Mouse (Mus musculus): ENCODE data around the gene Camta1. TPM values are rescaled to one million over a fixed set of nuclear protein-coding genes. Genes with fewer than 3 reads are reported as not detected.

The Camta1 gene
- total RNA-seq, 2 experiments from 2014 or later: 194 to 203 TPM

DNA sequence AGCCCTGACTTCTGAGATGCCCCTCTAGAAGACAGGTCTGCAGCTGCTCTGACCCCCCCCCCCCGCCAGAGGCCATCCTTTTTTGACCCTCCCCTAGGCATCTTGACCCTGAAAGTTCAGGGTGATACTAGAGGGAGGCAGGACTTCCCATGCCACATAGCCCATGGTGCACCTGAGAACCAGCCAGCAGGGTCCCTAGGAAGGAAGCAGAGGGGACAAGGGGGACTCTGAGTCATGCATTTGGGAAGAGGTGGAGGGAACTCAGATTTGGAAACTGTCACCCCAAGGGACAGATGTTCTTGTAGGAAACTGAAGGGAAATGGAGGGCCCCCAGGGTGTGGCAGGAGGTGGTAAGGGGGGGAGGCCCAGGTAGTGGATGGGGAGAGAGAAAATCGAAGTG, 723.1 kb downstream of the Camta1 start:
- intact Hi-C loops (cut with DNase I): loop anchor here (5.0 kb wide), 1 partner anchor 36 kb away; no protein-coding TSS in a partner anchor
- no peak for DNase-seq (ENCODE audit: low spot score in 2 of 2)

DNA sequence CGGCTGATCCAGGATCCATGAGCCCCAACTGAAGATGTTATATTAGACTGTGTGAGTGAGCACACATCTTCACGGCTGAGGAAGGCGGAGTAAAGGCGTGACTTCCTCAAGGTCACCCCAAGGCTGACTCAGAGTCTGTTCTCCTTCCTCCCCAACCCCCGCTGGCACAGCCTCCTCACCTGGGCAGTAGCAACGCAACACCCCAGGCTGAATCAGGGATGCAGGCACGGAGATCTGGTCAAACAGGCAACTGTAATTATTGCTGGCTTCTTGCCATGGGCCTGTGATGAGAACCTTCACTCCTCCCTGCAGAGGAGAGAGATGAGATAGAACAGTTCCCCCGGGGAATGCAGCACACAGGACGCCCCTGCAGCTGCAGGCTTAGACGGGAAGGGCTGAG, 723.5 kb downstream of the Camta1 start:
- DNase-seq (ENCODE audit: low spot score in 2 of 2): peak; percentile 17 to 38
- intact Hi-C loops (cut with DNase I): loop anchor here (5.0 kb wide), 1 partner anchor 36 kb away; no protein-coding TSS in a partner anchor

DNA sequence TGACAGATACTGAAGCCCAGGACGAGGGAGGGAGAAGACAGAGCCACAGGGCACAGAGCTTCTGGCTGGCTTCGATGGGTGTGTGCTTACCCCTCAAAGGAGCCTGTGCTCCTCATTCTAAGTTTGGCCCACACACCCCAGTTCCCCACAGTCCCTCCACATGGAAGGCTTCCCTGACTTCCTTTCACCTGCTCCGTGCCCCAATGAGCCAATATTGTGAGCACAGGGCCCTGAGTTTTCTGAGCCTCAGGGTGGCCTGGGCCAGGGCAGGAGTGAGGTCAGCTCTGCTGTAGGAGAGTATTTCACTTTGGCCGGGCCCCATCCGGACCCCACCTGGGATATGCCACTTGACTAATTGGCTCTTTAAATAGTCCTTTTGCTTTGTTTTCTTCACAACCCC, 724.0 kb downstream of the Camta1 start:
- DNase-seq (ENCODE audit: low spot score in 2 of 2): no peak
- intact Hi-C loops (cut with DNase I): loop anchor here (5.0 kb wide), 1 partner anchor 35 kb away; no protein-coding TSS in a partner anchor

DNA sequence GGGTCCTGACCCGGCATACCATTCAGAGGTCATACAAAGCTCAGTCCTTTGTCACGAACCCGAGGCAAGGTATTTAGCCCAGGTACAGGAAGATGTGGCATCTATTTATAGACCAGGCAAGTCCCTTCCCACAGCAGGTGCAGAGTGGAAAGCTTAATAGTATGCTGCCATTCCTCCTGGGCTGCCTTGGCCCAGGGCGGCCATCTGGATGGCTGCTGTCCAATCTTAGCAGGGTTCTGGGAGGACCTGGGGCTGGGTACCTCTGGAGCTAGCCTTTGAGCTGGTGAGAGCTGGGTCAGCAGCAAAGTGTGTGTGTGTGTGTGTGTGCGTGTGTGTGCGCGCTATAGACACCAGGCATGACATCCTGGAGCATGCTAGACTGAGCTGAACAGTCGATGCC, 726.2 kb downstream of the Camta1 start:
- intact Hi-C loops (cut with DNase I): loop anchor here (5.0 kb wide), 1 partner anchor 33 kb away; no protein-coding TSS in a partner anchor
- no peak for DNase-seq (ENCODE audit: low spot score in 2 of 2)

DNA sequence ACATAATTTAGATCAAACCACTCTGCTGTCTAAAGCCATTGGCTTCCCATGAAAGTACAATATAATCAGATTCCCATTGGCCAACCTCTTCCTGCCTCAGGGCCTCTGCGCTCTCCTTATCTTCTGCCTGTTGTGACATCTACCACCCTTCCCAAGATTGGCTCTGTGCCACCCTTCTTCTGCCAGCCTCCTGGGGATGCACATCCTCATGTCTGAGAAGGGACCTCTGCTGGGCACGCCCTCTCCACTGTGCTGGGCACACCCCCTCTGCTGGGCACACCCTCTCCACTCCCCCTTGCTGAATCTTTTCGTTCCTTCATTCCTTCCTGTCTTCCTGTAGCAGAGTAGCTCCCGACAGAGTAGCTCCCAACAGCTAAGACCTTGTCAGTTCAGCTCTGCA, 727.9 kb downstream of the Camta1 start:
- intact Hi-C loops (cut with DNase I): no loop called here

DNA sequence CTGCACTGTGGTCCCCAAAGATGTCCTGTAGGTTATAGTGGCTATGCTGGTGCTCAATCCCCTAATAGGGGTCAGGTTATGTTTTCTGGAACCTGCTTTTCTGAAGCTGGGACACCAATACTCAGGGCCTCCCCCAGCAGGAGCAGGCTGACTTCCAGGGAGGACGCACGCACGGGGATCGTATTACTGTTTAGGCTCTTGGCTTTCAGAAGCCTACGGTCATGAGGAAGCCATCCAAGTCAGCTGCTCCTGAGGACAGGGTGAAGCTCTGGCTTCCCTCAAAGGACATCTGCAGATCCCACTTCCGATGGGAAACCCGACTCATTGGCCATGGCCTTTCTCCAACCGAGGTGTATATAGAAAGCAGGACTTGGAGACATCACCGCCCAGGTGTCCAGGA, 729.2 kb downstream of the Camta1 start:
- no peak for DNase-seq (ENCODE audit: low spot score in 2 of 2)
- intact Hi-C loops (cut with DNase I): no loop called here

More for the DNA sequence above, 727.9 kb downstream of the Camta1 start:
- DNase-seq (ENCODE audit: low spot score in 2 of 2): no peak

DNA sequence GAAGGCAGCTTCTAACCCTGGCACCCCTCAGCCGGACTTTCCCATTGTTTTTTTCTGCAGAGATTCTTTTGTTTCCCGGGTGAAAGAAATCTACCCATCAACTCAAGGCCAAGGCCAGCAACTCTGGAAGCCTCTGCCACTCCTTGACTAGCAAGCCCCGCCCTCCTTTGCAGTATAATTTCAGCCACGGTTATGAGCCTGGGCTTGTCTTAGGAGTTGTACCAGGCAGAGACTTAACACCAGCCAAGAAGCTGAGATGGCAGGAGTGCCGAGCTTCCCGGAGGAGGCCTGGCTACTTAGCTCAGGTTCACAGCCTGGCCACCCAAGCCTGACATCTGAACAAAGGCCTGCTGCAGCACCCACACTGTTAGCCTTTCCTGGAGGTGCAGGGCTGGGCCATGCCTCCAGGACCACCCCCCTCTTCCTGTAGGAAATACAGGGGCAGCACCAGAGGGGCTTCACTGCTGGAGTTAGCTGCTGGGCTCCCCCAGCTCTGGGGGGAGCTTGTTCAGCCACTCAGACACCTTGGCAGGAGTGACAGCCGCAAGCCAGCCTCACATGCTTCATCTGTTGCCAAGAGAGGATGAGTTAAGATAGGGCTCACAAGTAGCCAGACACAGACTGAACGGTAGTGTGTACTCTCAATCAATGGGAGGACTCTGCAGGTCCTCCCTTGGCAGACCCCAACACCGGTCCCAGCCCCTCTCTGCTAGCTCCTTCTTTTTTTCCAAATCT, 730.8 kb downstream of the Camta1 start:
- intact Hi-C loops (cut with DNase I): no loop called here
- no peak for DNase-seq (ENCODE audit: low spot score in 2 of 2)

DNA sequence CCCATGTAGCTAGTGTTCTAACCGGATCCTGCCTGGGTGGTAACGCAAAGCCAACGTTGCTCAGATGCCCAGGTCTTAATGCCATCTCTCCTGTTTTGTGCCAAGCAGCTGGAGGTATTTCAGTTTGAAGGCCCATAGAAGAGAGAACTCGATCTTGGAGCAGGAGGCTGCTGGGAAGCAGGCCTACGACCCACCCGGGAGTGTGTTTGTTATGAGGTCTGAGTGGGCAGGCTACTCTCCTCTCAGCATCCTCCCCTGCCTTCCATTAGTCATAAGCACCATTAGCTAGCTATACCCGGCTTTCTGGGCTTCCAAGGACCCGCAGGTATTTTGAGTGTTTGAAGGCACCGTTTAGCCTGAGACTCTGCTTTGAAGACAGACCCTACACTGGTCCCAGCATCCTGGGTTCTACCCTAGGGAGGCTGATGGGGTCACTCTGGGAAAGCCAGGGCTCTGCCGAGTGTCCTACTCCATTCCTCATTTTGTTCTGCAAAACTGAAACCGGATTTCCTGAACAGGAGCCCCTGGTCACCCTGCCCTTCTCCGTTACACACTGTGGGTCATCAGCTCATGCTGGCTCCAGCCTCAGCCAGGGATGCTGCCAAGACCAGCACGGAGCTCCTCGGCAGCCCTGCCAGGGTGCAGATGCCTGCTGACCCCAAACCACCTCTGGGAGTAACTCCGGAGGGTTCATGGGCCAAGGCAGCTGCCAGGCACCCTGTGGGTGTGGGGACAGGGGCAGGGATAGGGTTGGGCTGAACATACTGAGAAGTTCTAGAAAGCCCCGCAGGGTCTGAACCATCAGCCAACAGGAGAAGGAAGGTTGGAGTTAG, 731.7 kb downstream of the Camta1 start:
- no peak for DNase-seq (ENCODE audit: low spot score in 2 of 2)
- intact Hi-C loops (cut with DNase I): loop anchor here (2.0 kb wide), 1 partner anchor 21 kb away; no protein-coding TSS in a partner anchor

DNA sequence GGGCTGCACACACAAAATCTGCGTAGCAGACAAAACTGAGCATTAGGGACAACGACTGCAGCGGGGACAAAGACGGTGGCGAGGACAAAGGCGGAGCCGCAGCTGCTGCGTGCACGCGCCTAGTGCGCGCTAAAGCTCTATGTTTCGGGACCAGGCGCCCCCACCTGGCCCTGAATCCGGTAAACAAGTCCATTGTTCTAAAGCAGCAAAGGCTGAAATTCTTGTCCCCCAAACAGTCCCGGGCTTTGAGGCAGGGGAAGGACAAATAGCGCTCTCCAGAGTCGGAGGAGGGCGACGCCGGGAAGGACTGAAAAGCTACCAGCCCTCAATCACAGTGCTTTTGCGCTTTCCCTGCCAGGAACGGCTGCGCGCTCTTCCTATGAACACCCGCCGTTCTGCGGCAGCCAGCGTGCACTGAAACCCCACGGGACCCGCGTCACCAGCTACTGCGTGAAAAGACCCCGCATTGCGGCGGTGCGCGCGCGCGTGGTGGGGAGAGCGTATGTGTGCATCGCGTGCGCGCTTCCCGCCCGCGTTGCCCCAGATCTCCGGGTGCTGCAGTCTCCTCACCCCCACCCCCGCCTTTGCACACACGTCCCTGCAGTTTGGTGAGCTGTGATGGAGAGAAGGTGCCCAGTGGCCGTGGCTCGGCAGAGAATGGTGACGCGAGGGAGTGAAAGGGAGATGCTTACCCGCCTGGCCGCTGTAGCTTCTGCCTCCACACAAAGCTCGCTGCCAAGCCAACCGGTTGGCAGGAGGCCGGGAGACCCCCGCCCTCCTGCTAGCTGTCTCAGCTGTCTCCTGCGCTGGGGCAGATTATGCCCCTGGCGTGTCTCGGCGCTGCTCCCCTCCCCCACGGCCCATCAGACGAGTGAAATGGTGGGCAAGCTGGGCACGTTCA, 732.8 kb downstream of the Camta1 start:
- intact Hi-C loops (cut with DNase I): loop anchor here (2.0 kb wide), 1 partner anchor 20 kb away; no protein-coding TSS in a partner anchor
- DNase-seq (ENCODE audit: low spot score in 2 of 2): peak; percentile 90 to 95

DNA sequence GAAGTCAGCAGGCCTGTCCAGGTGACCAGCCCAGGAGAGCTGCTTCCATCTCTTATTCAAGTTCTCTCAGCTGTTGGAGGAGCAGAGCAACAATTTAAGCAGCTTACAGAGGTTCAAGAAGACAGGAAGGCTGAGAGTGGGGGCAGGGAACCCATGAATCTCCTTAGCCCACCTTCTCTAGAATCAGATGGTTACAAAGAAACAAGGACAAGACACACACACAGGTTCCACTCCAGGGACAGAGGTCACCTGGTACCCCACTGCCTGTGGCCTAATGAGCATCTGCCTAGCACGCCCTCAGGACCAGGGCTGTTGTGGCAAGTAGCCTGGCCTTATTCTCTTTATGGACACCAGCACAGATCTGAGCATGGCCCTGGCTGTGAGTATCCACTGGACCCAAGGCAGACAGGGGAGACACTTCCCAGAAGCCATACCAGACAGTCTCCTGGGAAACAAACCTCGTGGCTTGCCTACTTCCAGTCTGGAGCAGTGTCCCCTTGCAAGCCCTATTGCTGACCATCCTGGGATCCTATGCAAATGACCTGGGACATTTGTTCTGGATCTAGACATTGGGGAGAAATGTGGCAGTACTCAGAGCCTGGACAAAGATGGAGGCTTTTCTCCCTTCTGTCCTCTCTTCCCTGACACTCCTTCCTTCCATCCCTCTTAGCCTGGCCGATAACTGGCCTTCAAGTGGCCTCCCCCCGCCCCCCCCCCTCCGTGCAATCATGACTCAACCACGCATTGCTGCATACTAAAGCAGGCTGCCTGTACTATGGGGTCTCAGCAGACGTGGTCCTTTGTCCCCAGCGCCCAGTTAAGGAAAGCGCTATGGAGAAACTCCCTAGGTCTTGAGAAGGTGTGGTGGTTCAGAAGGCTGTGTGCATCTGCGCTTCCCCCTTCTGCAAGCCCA, 733.8 kb downstream of the Camta1 start:
- no peak for DNase-seq (ENCODE audit: low spot score in 2 of 2)
- intact Hi-C loops (cut with DNase I): loop anchor here (2.0 kb wide), 1 partner anchor 19 kb away; no protein-coding TSS in a partner anchor

DNA sequence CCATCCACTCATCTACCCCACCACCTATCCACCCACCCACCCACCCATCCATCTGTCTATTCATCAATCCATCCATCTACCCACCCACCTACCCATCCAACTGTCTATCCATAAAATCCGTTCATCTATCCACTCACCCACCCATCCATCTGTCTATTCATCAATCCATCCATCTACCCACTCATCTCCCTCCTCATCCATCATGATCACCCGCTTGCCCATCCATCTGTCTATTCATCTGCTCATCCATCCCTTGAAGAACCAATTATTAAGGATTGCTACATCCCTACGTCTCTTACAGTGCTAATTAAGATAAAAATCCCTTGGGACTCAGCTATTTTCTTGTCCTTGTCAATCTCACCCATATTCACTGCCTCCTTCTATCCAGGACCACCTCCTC, 742.8 kb downstream of the Camta1 start:
- intact Hi-C loops (cut with DNase I): no loop called here
- DNase-seq (ENCODE audit: low spot score in 2 of 2): no peak

DNA sequence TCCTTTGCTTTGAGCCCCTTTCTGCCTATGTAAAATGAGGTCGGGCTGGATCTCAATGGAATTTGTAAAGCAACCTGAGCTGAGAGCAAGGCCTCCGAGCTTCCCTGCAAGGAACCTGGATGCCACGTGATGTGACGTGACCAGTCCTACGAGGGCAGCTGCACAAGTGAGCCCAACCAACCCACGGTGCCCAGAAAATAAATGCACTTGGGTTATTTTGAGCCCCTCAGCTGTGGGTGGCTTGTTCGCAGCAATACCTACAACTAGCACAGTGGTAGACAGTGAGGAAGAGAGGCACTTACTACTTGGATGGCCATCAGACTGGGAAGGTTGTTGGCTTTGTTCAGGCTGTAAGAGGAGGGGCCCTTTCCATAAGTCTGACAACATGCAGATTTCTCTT, 747.1 kb downstream of the Camta1 start:
- no peak for DNase-seq (ENCODE audit: low spot score in 2 of 2)
- intact Hi-C loops (cut with DNase I): no loop called here

DNA sequence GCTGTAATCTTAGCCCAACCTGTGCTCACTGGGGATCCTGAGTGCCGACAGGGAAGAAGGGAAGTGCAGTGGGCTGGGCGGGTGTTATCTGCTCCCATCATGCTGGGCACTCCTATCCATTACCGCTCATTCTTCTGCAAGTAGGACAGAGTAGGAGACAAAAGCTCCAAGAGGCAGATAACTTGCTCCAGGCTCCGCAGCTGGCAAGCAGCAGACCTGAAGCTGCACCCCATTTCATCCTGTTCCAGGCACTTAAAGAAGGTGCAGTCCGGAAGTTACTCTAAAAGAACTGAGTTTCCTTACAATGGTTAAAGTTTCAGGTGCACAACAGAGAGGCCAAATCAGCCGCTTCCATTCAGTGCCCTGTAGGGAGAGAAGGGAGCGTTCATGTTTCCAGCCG, 750.5 kb downstream of the Camta1 start:
- intact Hi-C loops (cut with DNase I): no loop called here
- DNase-seq (ENCODE audit: low spot score in 2 of 2): no peak

DNA sequence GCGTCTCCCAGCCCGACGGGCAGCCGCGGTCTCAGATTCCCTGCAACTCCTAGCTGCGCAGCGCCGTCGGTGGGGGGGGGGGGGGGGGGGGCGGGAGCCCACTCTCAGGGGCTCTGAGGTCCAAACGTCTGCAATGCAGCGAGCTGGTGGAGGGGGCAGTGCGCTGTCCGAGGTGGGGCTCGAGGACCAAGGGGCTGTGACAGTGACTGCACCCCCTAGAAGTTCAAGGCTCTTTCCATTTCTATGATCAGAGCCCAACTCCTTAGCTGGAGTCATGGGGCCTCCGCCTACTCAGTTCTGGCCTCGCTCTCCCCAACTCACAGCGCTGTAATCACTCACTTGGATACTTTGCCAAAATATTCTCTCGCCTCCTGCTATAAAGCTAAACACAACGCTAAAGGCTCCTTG, 752.8 kb downstream of the Camta1 start:
- intact Hi-C loops (cut with DNase I): loop anchor here (2.0 kb wide), 1 partner anchor 20 kb away; no protein-coding TSS in a partner anchor

DNA sequence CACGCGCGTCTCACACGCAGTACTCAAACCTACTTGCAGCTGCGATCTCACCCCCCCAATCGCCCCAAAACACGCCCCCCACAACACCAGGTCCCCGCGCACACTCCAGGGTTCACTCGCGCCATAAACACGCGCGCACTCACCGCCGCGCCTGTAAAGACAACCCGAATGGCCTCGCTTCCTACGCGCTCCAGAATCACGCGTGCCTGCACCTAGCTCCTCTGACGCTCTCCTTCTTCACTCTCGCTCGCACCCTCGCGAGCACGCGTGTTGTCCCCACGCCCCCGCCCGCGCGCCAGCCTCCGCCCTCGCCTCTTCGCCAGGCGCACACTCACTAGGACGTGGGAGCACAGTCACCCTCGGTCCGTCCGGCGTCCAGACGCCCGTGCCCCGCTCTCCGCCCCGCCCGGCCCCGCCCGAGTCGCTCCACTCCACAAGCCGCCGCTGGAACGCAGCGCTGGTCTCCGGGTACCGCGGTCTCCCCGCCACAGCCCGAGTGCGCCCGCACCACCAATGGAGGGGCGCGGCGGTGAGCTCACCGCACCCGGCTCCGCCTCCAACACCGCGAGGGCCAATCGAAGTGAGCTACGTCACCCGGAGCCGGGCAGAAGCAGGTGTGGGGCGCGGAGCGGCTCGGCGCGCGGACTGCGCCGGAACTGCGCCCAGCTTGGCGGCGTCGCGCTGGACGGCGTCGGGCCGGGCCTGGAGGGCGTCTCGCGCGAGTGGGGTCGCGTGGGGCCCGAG, 753.5 kb downstream of the Camta1 start:
- intact Hi-C loops (cut with DNase I): loop anchor here (2.0 kb wide), 1 partner anchor 21 kb away; no protein-coding TSS in a partner anchor

More for the DNA sequence above, 752.8 kb downstream of the Camta1 start:
- DNase-seq (ENCODE audit: low spot score in 2 of 2): no peak

DNA sequence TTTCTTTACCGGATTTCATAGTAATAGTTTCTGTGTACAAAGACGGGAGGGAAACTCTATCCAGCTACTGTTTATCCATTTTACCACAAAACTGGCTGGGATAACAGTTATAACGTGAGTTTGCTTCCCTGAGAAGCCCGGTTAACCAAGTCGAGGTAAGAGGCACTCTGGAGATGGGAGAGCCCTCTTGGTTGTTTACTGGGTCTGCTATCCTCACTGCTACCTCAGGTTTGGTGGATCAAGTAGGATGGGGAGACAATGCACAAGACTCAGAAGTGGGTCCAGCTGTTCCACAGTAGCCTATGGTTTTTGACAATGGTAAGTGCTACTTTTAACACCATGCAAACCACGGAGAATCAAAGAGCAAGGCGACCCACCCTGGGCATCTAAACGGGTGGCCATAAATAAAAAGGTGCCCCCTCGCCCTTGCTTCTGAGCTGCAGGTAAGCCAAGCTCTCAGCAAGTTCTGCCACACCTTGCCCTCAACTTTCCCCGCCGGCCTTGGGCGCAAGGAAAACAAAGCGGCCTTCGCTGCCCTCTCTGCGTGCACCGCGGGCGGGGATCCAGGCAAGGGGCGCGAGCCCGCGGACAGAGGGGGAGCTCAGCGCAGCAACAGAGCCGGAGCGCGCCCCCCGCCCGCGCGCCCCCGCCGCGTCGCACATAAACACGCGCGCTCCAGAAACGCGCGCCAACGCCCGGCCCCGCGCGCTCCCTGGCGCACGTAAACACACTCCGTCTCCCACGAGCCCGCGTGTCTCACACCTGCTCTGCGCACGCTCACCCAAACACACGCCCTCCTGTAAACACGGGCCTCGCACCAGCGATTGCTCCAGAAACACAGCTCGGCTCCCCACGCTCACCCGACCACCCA, 754.3 kb downstream of the Camta1 start:
- intact Hi-C loops (cut with DNase I): loop anchor here (2.0 kb wide), 1 partner anchor 21 kb away; no protein-coding TSS in a partner anchor
- DNase-seq (ENCODE audit: low spot score in 2 of 2): peak; percentile 72 to 79

More for the DNA sequence above, 753.5 kb downstream of the Camta1 start:
- DNase-seq (ENCODE audit: low spot score in 2 of 2): peak; percentile 92

Data from left cerebral cortex, postnatal 14 days (tissue).